Mouse (Mus musculus) 416B (cell line): ENCODE data around the gene Psg23.
"Not testable (repeated sequence)": the region's sequence is repeated elsewhere in the genome, so short reads cannot be mapped to it uniquely, and the experiment has no call there.

Experiments used
- DNase-seq: peaks from one replicate; pipeline ENCODE4 v3.0.0; 2011; ENCODE audit warnings: low read depth

The Psg23 gene

DNA sequence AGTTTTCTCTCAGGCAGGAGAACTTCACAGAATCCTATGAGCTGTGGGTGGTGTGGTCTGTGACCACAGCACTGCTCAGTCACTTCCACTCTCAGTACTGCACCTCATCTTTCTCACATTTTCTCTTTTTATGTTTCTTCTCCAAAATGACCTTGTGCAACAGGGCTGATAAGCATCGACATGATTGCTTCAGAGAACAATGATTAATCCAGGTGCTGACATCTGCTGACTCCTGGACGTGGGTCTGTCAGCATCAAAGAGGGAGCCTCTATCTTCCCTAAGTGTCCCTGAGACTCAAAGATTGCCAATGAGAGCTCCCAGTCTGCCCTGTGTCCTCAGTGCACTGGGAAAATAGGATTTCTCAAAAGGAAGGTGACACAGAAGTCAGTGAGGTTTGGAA is at the start of gene Psg23:
Gene Psg23, minus strand, starts transcription at position 101 of the 400 bp plus-strand sequence.
- DNase-seq, result not testable (repeated sequence)

DNA sequence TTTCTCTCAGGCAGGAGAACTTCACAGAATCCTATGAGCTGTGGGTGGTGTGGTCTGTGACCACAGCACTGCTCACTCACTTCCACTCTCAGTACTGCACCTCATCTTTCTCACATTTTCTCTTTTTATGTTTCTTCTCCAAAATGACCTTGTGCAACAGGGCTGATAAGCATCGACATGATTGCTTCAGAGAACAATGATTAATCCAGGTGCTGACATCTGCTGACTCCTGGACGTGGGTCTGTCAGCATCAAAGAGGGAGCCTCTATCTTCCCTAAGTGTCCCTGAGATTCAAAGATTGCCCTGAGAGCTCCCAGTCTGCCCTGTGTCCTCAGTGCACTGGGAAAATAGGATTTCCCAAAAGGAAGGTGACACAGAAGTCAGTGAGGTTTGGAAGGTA is 40.3 kb upstream of the Psg23 start, which contains the start of gene Psg21:
Gene Psg21, minus strand, starts transcription at position 101 of the 400 bp plus-strand sequence.
- not testable (repeated sequence) for DNase-seq

DNA sequence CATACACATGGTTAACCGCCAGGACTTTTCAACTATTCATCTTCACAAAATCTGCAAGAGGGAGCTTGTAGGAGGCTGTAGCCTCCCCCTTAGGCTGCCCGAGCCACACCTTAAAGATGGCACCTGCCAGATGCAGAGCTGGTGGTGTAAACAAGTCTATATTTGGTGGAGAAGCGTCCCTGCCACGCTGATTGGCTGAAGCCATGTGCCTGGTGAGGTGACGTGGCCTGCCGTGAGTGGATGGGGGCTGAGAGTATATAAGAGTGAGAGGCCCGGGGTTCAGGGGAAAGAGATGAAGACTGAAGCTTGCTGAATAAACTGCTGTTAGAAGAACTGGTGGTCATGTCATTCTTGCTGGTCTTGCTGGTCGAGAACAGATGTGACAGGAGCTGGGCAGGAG is 10.6 kb upstream of the Psg23 start:
- DNase-seq, result not testable (repeated sequence)

DNA sequence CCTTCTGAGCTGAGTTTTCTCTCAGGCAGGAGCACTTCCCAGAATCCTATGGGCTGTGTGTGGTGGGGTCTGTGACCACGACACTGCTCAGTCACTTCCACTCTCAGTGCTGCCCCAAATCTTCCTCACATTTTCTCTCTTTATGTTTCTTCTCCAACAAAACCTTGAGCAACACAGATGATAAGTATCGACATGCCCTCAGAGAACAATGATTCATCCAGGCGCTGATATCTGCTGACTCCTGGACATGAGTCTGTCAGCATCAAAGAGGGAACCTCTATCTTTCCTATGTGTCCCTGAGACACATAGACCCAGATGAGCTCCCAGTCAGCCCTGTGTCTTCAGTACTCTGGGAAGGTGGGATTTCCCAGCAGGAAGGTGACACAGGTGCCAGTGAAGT is 49.1 kb downstream of the Psg23 start, which contains the start of gene Psg27:
Gene Psg27, minus strand, starts transcription at position 101 of the 400 bp plus-strand sequence.
- no peak for DNase-seq

DNA sequence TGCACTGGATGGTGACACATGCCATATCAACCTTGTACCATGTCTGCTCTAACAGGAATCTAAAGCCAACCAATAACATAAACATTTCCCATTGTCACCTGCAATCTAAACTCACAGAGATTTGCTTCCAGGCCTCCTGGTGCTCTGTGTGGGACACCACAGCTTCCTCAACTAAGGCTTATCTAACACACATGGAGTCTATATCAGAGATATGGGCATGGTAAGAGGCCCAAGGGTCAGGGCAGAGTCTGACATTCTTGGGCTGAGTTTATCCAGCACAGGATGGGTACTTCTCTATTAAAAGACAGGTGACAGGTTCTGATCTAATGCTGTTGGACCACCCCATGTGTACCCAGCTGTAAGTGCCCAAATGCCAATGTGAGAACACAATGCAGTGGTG is 56.5 kb downstream of the Psg23 start:
- no peak for DNase-seq
